Mouse (Mus musculus) midbrain, embryonic 11.5 days (tissue): Measurements from ENCODE around the gene Mei1. TPM values are rescaled to one million over a fixed set of nuclear protein-coding genes. Genes with fewer than 3 reads are reported as not detected.
A peak's percentile ranks its signal among the peaks of the same experiment; 100 is the strongest.

Experiments
- ATAC-seq: fragments of 200-750 bp; cut with Nextera tagmentation; 2 replicates; pipeline ENCODE4 v1.8.0; 2017; ENCODE audit warnings: moderate TSS enrichment, moderate library complexity; ENCODE audit not compliant: low FRiP score
- DNase-seq: peaks from one replicate; pipeline ENCODE4 v3.0.0; 2015; ENCODE audit warnings: low spot score; ENCODE audit errors: missing footprints
- H3K27ac ChIP-seq: fragments of 300-500 bp; sonication (generic); 2 replicates; pipeline ENCODE4 v1.5.1; 2014; ENCODE audit warnings: low read depth, low read length
- H3K27me3 ChIP-seq: fragments of 300-500 bp; sonication (generic); 2 replicates; pipeline ENCODE4 v1.6.1; 2014; ENCODE audit warnings: mild to moderate bottlenecking, low read length, moderate library complexity, mixed read lengths; ENCODE audit not compliant: control insufficient read depth, insufficient read depth
- H3K36me3 ChIP-seq: fragments of 300-500 bp; sonication (generic); 2 replicates; pipeline ENCODE4 v1.6.1; 2014; ENCODE audit warnings: mild to moderate bottlenecking, low read length, moderate library complexity, mixed read lengths; ENCODE audit not compliant: control insufficient read depth, insufficient read depth
- H3K4me1 ChIP-seq: fragments of 300-500 bp; sonication (generic); 2 replicates; pipeline ENCODE4 v1.6.1; 2014; ENCODE audit warnings: low read length; ENCODE audit not compliant: control insufficient read depth, insufficient read depth
- H3K4me2 ChIP-seq: fragments of 300-500 bp; sonication (generic); 2 replicates; pipeline ENCODE4 v1.6.1; 2014; ENCODE audit warnings: mild to moderate bottlenecking, moderate library complexity
- H3K4me3 ChIP-seq: fragments of 300-500 bp; sonication (generic); 2 replicates; pipeline ENCODE4 v1.5.1; 2014; ENCODE audit warnings: low read depth, low read length
- H3K9ac ChIP-seq: fragments of 300-500 bp; sonication (generic); 2 replicates; pipeline ENCODE4 v1.6.1; 2014; ENCODE audit warnings: low read length
- H3K9me3 ChIP-seq: fragments of 300-500 bp; sonication (generic); 2 replicates; pipeline ENCODE4 v1.6.1; 2016; ENCODE audit warnings: low read length; ENCODE audit not compliant: control insufficient read depth
- WGBS: fragments of 180-500 bp; shearing (Covaris S2); extraction: QIAGEN DNeasy Blood & Tissue Kit; methylation state at CpG from one replicate; pipeline ENCODE4 v1.1.7; 2014; 5-methylcytosine and 5-hydroxymethylcytosine counted together
- polyA plus RNA-seq: library from polyadenylated mRNA; unstranded; fragments of >200 nt; fragmentation: Nextera tagmentation; extraction: Ambion mirVana; gene quantifications from 2 replicates; pipeline ENCODE4 v1.2.1, GENCODE M21; 2014

The Mei1 gene
- polyA plus RNA-seq, 1 experiment from 2014 or later = not detected

DNA sequence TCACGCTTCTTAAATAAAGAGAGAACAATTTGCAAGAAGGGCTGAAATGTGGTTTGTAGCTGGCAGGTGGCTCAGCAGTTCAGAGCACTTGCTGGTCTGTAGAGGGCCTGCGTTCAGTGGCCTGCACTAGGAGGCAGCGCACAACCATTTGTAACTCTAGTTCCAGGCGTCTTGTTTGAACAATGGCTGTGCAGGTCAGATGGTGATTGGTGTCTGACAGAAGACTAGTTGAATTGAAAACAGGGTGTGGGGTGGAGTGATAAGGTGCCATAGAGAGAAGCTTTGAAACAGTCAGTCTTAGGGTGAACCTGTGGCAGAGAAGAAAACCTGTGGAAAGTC lies 94.2 kb downstream of the Mei1 start:
- 0 out of 2 replicates have a peak overlapping the region, but pooled peaks have one; percentile 15 for H3K27ac ChIP-seq
- H3K9me3 ChIP-seq = no peaks in the 10 kb centered on the region
- H3K4me2 ChIP-seq = no peak overlapping the region
- H3K4me3 ChIP-seq = no peak overlapping the region
- H3K36me3 ChIP-seq = 0 out of 2 replicates have a peak, but pooled peaks cover 2% of the 10 kb centered on the region
- ATAC-seq = no peak
- 58% methylated on average over 4 of the region's 4 CpGs for WGBS
- H3K9ac ChIP-seq = no peak overlapping the region
- no peaks in the 10 kb centered on the region for H3K27me3 ChIP-seq
- peaks cover 31% of the 10 kb centered on the region for H3K4me1 ChIP-seq
- DNase-seq = no peak

GRCm38 (mm10) chr15:82164496-82164895 lies 94.7 kb downstream of the Mei1 start:
- Histone ChIP-seq H3K4me1 (peaks cover 31% of the 10 kb centered on the region), H3K27ac (no peak overlapping the region)
- 84% methylated on average over 6 of the region's 7 CpGs for WGBS

GRCm38 (mm10) chr15:82165332-82166239 lies 95.8 kb downstream of the Mei1 start:
- H3K4me1 ChIP-seq = peaks cover 31% of the 10 kb centered on the region
- no peak overlapping the region for H3K27ac ChIP-seq
- H3K9me3 ChIP-seq = no peaks in the 10 kb centered on the region
- H3K27me3 ChIP-seq = no peaks in the 10 kb centered on the region
- H3K4me3 ChIP-seq = no peak overlapping the region
- 56% methylated on average over 8 of the region's 8 CpGs for whole genome bisulfite sequencing
- ATAC-seq = 0 out of 2 replicates have a peak, but pooled peaks have one; percentile 52
- peaks cover 9% of the 10 kb centered on the region for H3K36me3 ChIP-seq
- no peak overlapping the region for H3K4me2 ChIP-seq
- H3K9ac ChIP-seq = peak overlapping the region; percentile 42; the same call in 1 of the 2 replicates
- peak; percentile 97 for DNase-seq

More at GRCm38 (mm10) chr15:82164496-82164895, 94.7 kb downstream of the Mei1 start:
- Histone ChIP-seq H3K36me3 (0 out of 2 replicates have a peak, but pooled peaks cover 2% of the 10 kb centered on the region), H3K9me3 (no peaks in the 10 kb centered on the region), H3K27me3 (no peaks in the 10 kb centered on the region), H3K4me3 (no peak overlapping the region), H3K4me2 (no peak overlapping the region), H3K9ac (no peak overlapping the region)
- DNase-seq (no peak), ATAC-seq (no peak)

DNA sequence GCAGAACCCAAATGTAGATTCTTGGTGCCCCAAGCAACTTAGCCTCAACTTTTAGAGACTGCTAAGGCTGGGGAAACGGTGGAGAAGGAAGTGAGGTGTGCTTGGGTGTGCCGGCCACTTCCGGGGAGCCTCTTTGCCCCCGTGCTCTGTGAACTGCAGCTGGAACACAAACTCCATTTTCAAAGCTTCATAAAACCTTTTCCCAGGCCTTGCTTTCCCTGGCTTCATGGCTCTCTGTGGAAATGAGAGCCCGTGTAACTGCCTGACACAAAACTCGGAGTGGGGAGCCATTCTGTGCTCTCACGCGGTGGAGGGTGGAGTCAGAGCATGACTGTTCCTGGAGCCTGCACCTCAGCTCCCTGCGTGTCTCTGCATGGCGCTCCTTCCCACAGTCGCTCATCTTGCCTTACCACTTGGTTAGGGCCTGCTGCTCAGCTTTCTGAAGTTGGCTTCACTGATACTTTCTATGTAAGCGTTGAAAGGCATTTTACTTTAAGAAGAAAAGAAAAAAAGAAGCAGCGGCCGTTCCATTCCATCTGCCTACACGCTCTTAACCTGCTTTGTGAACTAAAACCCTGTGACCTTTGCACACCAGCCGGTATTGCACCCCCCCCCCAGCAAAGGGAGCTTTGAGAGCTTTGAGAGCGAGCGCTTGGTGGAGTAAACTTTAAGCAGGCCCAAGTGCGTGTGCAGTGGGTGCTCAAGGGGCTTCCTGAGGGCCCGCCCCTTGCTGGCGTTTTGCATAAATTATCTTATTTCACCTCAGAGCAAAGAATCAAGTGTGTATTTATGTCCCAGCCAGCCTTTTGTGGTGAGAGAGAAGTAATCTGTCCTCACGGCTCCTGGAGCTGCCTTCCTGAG lies 96.7 kb downstream of the Mei1 start:
- Histone ChIP-seq H3K27ac (peak overlapping the region; percentile 40), H3K9me3 (no peaks in the 10 kb centered on the region), H3K4me1 (peaks cover 31% of the 10 kb centered on the region), H3K27me3 (no peaks in the 10 kb centered on the region), H3K4me2 (peak overlapping the region; percentile 7; the same call in 1 of the 2 replicates), H3K9ac (peak overlapping the region; percentile 42), H3K4me3 (no peak overlapping the region), H3K36me3 (peaks cover 17% of the 10 kb centered on the region)
- 46% methylated on average over 22 of the region's 22 CpGs for WGBS
- ATAC-seq (no peak), DNase-seq (no peak)

DNA sequence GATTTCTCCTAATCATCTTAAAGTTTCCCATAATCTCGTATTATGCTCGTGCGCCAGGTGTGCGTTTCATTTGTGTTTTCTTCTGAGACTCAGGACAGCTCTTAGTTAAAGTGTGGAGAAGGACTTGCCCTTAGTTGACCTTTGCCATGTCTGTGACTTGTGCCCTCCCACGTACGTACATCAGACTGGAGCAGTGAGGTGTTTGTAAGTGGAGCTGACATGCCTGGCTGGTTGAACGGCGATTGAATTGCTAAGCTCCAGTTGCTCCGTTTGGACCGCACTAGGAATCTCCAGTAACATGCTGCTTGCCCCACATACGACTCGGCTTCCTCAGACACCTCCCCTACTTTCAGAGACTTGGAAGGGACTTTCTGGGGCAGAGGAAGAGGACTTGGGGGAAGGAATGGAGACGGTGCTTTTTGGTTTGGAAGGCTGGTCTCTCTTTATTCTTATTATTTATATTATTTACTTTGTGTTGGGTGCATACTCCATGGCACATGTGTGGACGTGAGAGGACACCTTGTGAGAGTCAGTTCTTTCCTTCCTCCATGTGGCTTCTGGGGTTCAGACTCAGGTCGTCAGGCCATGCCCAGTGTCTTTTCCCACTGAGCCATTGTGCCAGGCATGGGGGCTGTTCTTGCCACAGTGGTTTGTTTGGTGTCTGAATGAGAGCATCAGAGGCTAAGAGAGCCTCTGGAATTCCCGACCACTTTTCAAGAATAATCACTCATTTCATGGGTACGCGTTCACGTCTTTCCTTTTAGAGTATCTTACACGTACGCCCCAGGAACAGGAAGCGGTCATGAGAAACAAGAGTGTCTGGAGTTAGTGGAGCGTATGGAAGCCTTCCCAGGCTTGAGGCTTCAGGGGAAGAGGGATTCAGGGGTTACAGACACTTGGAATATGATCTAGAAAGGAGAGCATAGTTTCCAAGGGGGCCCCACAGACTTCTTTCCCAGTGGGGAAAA lies 97.7 kb downstream of the Mei1 start:
- Histone ChIP-seq H3K4me3 (no peak overlapping the region), H3K27me3 (no peaks in the 10 kb centered on the region), H3K36me3 (peaks cover 17% of the 10 kb centered on the region), H3K9ac (no peak overlapping the region), H3K27ac (no peak overlapping the region), H3K4me1 (peaks cover 29% of the 10 kb centered on the region), H3K9me3 (no peaks in the 10 kb centered on the region), H3K4me2 (no peak overlapping the region)
- 55% methylated on average over 23 of the region's 23 CpGs for WGBS
- DNase-seq = no peak
- no peak for ATAC-seq

DNA sequence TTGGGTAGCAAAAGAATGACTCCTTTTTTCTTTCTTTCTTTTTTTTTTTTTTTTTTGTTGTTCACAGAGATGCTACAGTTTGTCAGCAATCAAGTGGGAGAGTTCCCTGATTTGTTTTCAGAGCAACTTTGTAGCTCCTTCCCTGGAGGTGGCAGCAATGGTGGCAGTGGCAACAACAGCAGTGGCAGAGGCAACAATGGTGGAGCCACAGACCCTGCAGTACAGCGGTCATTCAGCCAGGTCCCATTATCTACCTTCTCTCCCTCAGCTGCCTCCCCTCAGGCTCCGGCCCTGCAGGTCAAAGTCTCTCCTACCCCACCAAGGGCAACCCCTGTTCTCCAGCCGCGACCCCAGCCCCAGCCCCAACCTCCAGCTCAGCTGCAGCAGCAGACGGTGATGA lies 99.9 kb downstream of the Mei1 start:
- Histone ChIP-seq H3K4me1 (peaks cover 25% of the 10 kb centered on the region), H3K4me3 (no peak overlapping the region), H3K9me3 (no peaks in the 10 kb centered on the region), H3K9ac (no peak overlapping the region), H3K27me3 (no peaks in the 10 kb centered on the region), H3K36me3 (peaks cover 26% of the 10 kb centered on the region), H3K4me2 (no peak overlapping the region), H3K27ac (no peak overlapping the region)
- ATAC-seq = no peak
- no peak for DNase-seq
- WGBS = 84% methylated on average over 5 of the region's 5 CpGs

GRCm38 (mm10) chr15:82170437-82171377 lies 100.9 kb downstream of the Mei1 start:
- H3K4me2 ChIP-seq = no peak overlapping the region
- H3K9me3 ChIP-seq = no peaks in the 10 kb centered on the region
- peaks cover 20% of the 10 kb centered on the region for H3K4me1 ChIP-seq
- DNase-seq (no peak), ATAC-seq (no peak)
- no peak overlapping the region for H3K27ac ChIP-seq
- no peak overlapping the region for H3K9ac ChIP-seq
- peaks cover 35% of the 10 kb centered on the region for H3K36me3 ChIP-seq
- no peaks in the 10 kb centered on the region for H3K27me3 ChIP-seq
- 90% methylated on average over 36 of the region's 36 CpGs for WGBS
- no peak overlapping the region for H3K4me3 ChIP-seq
